Mouse (Mus musculus) CH12.LX (cell line): ENCODE measurements at regions not wholly inside any gene's neighbourhood (a gene's known extent, or its start where the extent isn't known, plus 50 kb on each side); places are given as distances from the start of the nearest gene placed in this dataset.

Experiments
- DNase-seq: peaks from one replicate; pipeline ENCODE4 v3.0.0-alpha.2; 2013; ENCODE audit errors: extremely low read depth
- H3K27ac ChIP-seq: 2 replicates; pipeline ENCODE4 v1.5.1; 2012; ENCODE audit warnings: low read depth, mild to moderate bottlenecking, control low read depth, moderate library complexity; ENCODE audit not compliant: insufficient read depth
- H3K27me3 ChIP-seq: replicated peaks from 2 replicates; pipeline ENCODE3; 2012; ENCODE audit warnings: inconsistent platforms
- H3K36me3 ChIP-seq, 2 experiments: replicated peaks in 1 of 2; 2 replicates each; pipeline versions ENCODE3 to v1.6.1; 2012; ENCODE audit warnings: inconsistent platforms in 1 of 2, low read length in 1 of 2, mild to moderate bottlenecking in 1 of 2, mixed read lengths in 1 of 2, moderate library complexity in 1 of 2; ENCODE audit not compliant: control insufficient read depth in 1 of 2, insufficient read depth in 1 of 2
- H3K4me1 ChIP-seq, 2 experiments: 2 replicates each; pipeline ENCODE4 v1.6.1; 2012; ENCODE audit warnings: inconsistent platforms in 1 of 2, moderate library complexity in 1 of 2; ENCODE audit not compliant: insufficient read depth in 2 of 2, control insufficient read depth in 1 of 2
- H3K4me2 ChIP-seq: 2 replicates; pipeline ENCODE4 v1.6.1; 2012; ENCODE audit warnings: low read depth, mild to moderate bottlenecking, control low read depth; ENCODE audit not compliant: poor library complexity, insufficient read depth, severe bottlenecking
- H3K4me3 ChIP-seq, 3 experiments: fragments of 150-350 bp in 1 of 3; sonication (generic) in 1 of 3; replicated peaks in 1 of 3; 2 replicates each; pipeline versions ENCODE3 to v1.5.1; 2011 to 2012; ENCODE audit warnings: low read depth in 2 of 3, low read length in 2 of 3, mild to moderate bottlenecking in 2 of 3, moderate library complexity in 2 of 3, control low read depth in 1 of 3, improper control_type of control experiment in 1 of 3, inconsistent platforms in 1 of 3, mixed read lengths in 1 of 3; ENCODE audit not compliant: poor library complexity in 1 of 3
- H3K79me2 ChIP-seq: replicated peaks from 2 replicates; pipeline ENCODE4 v1.6.1; 2012; ENCODE audit warnings: mild to moderate bottlenecking, moderate library complexity; ENCODE audit not compliant: control insufficient read depth, poor library complexity, insufficient read depth, severe bottlenecking; ENCODE audit errors: extremely low read depth
- H3K9ac ChIP-seq: 2 replicates; pipeline ENCODE4 v1.6.1; 2012; ENCODE audit warnings: low read depth, mild to moderate bottlenecking, control low read depth, moderate library complexity; ENCODE audit not compliant: insufficient read depth
- H3K9me3 ChIP-seq: replicated peaks from 2 replicates; pipeline ENCODE3; 2012; ENCODE audit warnings: low read length, inconsistent platforms, mixed read lengths
- CHD2 ChIP-seq: IDR thresholded peaks from 2 replicates; pipeline ENCODE4 v1.6.1; 2011; ENCODE audit warnings: low read length, improper control_type of control experiment
- EP300 ChIP-seq: IDR thresholded peaks from 2 replicates; pipeline ENCODE4 v1.6.1; 2011; ENCODE audit warnings: low read length, improper control_type of control experiment
- GABPA ChIP-seq: IDR thresholded peaks from 2 replicates; pipeline ENCODE4 v1.6.1; 2012; ENCODE audit warnings: low read depth, low read length, improper control_type of control experiment, inconsistent platforms; ENCODE audit not compliant: insufficient replicate concordance
- HCFC1 ChIP-seq: IDR thresholded peaks from 2 replicates; pipeline ENCODE4 v1.6.1; 2012; ENCODE audit warnings: low read depth, mild to moderate bottlenecking, inconsistent platforms, low read length, improper control_type of control experiment
- IRF4 ChIP-seq: IDR thresholded peaks from 2 replicates; pipeline ENCODE4 v1.6.1; 2014; ENCODE audit warnings: low read depth, mild to moderate bottlenecking, inconsistent platforms, low read length, improper control_type of control experiment
- JUN ChIP-seq: IDR thresholded peaks from 2 replicates; pipeline ENCODE4 v1.6.1; 2011; ENCODE audit warnings: low read depth, mild to moderate bottlenecking, low read length, improper control_type of control experiment, moderate library complexity; ENCODE audit not compliant: insufficient read depth
- JUND ChIP-seq: conservative IDR thresholded peaks from 2 replicates; pipeline ENCODE4 v1.6.1; 2011; ENCODE audit warnings: low read depth, low read length, improper control_type of control experiment
- KAT2A ChIP-seq: IDR thresholded peaks from 2 replicates; pipeline ENCODE4 v1.6.1; 2012; ENCODE audit warnings: low read length, improper control_type of control experiment, inconsistent platforms; ENCODE audit not compliant: insufficient replicate concordance
- MAX ChIP-seq: IDR thresholded peaks from 2 replicates; pipeline ENCODE4 v1.6.1; 2011; ENCODE audit warnings: low read length, improper control_type of control experiment
- MAZ ChIP-seq: IDR thresholded peaks from 2 replicates; pipeline ENCODE4 v1.6.1; 2012; ENCODE audit warnings: low read depth, mild to moderate bottlenecking, inconsistent platforms, low read length, improper control_type of control experiment, moderate library complexity
- MEF2A ChIP-seq: IDR thresholded peaks from 2 replicates; pipeline ENCODE4 v1.6.1; 2014; ENCODE audit warnings: low read depth, mild to moderate bottlenecking, inconsistent platforms, low read length, improper control_type of control experiment, borderline replicate concordance
- MXI1 ChIP-seq: IDR thresholded peaks from 2 replicates; pipeline ENCODE4 v1.6.1; 2011; ENCODE audit warnings: mild to moderate bottlenecking, low read depth, low read length, improper control_type of control experiment
- NELFE ChIP-seq: IDR thresholded peaks from 2 replicates; pipeline ENCODE4 v1.6.1; 2011; ENCODE audit warnings: low read depth, low read length, improper control_type of control experiment
- PAX5 ChIP-seq: IDR thresholded peaks from 2 replicates; pipeline ENCODE4 v1.6.1; 2012; ENCODE audit warnings: low read length, inconsistent platforms, mixed read lengths
- RAD21 ChIP-seq: IDR thresholded peaks from 2 replicates; pipeline ENCODE4 v1.6.1; 2011; ENCODE audit warnings: low read depth, mild to moderate bottlenecking, low read length, improper control_type of control experiment, moderate library complexity
- SIN3A ChIP-seq: IDR thresholded peaks from 2 replicates; pipeline ENCODE4 v1.6.1; 2012; ENCODE audit warnings: low read length, improper control_type of control experiment, inconsistent platforms
- SMC3 ChIP-seq: IDR thresholded peaks from 2 replicates; pipeline ENCODE4 v1.6.1; 2011; ENCODE audit warnings: low read depth, low read length, improper control_type of control experiment
- TBP ChIP-seq: conservative IDR thresholded peaks from 2 replicates; pipeline ENCODE4 v1.6.1; 2011; ENCODE audit warnings: low read depth, low read length, improper control_type of control experiment
- TCF12 ChIP-seq: IDR thresholded peaks from 2 replicates; pipeline ENCODE4 v1.6.1; 2014; ENCODE audit warnings: low read depth, mild to moderate bottlenecking, inconsistent platforms, low read length, improper control_type of control experiment
- ZC3H11A ChIP-seq: IDR thresholded peaks from 2 replicates; pipeline ENCODE4 v1.6.1; 2012; ENCODE audit warnings: low read depth, mild to moderate bottlenecking, inconsistent platforms, low read length, improper control_type of control experiment
- ZKSCAN1 ChIP-seq: IDR thresholded peaks from 2 replicates; pipeline ENCODE4 v1.6.1; 2012; ENCODE audit warnings: low read depth, inconsistent platforms, low read length, improper control_type of control experiment, borderline replicate concordance
- ZNF384 ChIP-seq: IDR thresholded peaks from 2 replicates; pipeline ENCODE4 v1.6.1; 2012; ENCODE audit warnings: low read depth, low read length, improper control_type of control experiment, inconsistent platforms
- dilution Hi-C: fragments of 300-500 bp; cut with MboI; formaldehyde crosslinking; loops from 2 replicates; pipeline ENCODE4 v1.14.3; 2020; ENCODE audit warnings: low sequenced_read_pairs; ENCODE audit not compliant: extremely low pct_unique_long_range_greater_than_20kb, extremely low pct_ligation_motif_present
- in situ Hi-C: fragments of 300-500 bp; cut with MboI; formaldehyde crosslinking; loops from 3 replicates; pipeline ENCODE4 v1.14.3; 2019; ENCODE audit warnings: low sequenced_read_pairs, low pct_ligation_motif_present, low pct_unique_long_range_greater_than_20kb, mixed read lengths

GRCm38 (mm10) chr10:6647576-6647975, 110.7 kb upstream of the Oprm1 start:
- no peak overlapping the region for H3K27ac ChIP-seq
- no peaks in the 10 kb centered on the region for H3K9me3 ChIP-seq
- dilution Hi-C loops, result no loop called here
- H3K36me3 ChIP-seq, result no peaks in the 10 kb centered on the region
- TF ChIP-seq MAZ (no peak), MEF2A (no peak)
- no peaks in the 10 kb centered on the region for H3K4me1 ChIP-seq
- no peaks in the 10 kb centered on the region for H3K79me2 ChIP-seq
- H3K9ac ChIP-seq, result no peak overlapping the region
- no peaks in the 10 kb centered on the region for H3K27me3 ChIP-seq
- no peak for DNase-seq
- no peak overlapping the region for H3K4me2 ChIP-seq
- H3K4me3 ChIP-seq, result no peak overlapping the region
- in situ Hi-C loops, result no loop called here

DNA sequence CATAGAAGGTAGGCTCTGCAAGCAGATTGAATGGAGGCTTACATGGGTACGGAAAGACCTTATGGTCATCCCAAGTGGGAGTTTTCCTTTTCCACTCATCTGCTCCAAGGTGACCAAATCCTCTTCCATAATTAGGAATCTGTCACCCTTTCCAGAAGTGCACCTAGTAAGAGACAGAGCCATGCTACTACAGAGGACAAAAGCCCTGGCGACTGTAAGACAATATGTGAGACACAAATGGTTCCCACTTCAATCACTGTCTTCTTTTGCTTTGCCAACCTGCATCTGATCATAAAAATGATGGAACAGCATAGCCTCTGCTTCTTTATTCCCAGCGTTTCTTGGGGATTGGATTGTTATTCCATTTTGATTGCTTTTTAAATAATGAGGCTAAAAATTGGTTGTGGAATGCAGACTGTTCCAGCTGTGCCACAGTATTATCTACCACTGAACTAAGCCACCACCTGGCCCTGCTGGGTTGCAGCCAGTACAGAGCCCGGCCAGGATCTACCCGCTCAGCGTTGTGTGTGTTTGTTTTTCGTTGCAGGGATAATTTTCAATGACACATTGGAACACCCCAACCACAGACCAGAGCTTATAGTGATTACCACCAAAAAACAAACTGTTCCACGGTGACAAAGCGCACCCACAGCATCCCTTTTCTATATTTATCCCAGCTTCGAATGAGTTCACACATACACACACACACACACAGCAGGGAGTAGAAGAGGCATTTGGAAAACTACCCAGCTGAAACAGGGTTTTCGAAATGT, 72.8 kb upstream of the Oprm1 start:
- no peaks in the 10 kb centered on the region for H3K27me3 ChIP-seq
- TF ChIP-seq MEF2A (no peak), JUND (no peak), ZC3H11A (no peak), EP300 (no peak), TCF12 (no peak)
- TF ChIP-seq, all 38 proteins: peak for 0
- no peaks in the 10 kb centered on the region for H3K4me1 ChIP-seq
- in situ Hi-C loops (no loop called here), dilution Hi-C loops (no loop called here)
- no peaks in the 10 kb centered on the region for H3K36me3 ChIP-seq
- H3K27ac ChIP-seq, result no peak overlapping the region
- H3K4me2 ChIP-seq, result no peak overlapping the region
- no peak overlapping the region for H3K4me3 ChIP-seq
- H3K9ac ChIP-seq, result no peak overlapping the region
- no peak for DNase-seq
- H3K79me2 ChIP-seq, result no peaks in the 10 kb centered on the region
- no peaks in the 10 kb centered on the region for H3K9me3 ChIP-seq

- Histone ChIP-seq H3K4me3 (no peak overlapping the region), H3K79me2 (no peaks in the 10 kb centered on the region), H3K36me3 (no peaks in the 10 kb centered on the region), H3K27me3 (no peaks in the 10 kb centered on the region), H3K4me1 (no peaks in the 10 kb centered on the region), H3K4me2 (no peak overlapping the region), H3K27ac (no peak overlapping the region), H3K9ac (no peak overlapping the region), H3K9me3 (no peaks in the 10 kb centered on the region)
- DNase-seq, result no peak
- in situ Hi-C loops (no loop called here), dilution Hi-C loops (no loop called here)
- TF ChIP-seq NELFE (no peak), JUN (no peak), TCF12 (no peak), CHD2 (no peak), SMC3 (no peak), EP300 (no peak), KAT2A (no peak), TBP (no peak), MEF2A (no peak), SIN3A (no peak), HCFC1 (no peak), IRF4 (no peak), GABPA (no peak), RAD21 (no peak), MXI1 (no peak), MAX (no peak), ZNF384 (no peak), MAZ (no peak), ZKSCAN1 (no peak), PAX5 (no peak)
Observed at GRCm38 (mm10) chr10:6686081-6686474, 72.2 kb upstream of the Oprm1 start.
